In the genomic region with DNA sequence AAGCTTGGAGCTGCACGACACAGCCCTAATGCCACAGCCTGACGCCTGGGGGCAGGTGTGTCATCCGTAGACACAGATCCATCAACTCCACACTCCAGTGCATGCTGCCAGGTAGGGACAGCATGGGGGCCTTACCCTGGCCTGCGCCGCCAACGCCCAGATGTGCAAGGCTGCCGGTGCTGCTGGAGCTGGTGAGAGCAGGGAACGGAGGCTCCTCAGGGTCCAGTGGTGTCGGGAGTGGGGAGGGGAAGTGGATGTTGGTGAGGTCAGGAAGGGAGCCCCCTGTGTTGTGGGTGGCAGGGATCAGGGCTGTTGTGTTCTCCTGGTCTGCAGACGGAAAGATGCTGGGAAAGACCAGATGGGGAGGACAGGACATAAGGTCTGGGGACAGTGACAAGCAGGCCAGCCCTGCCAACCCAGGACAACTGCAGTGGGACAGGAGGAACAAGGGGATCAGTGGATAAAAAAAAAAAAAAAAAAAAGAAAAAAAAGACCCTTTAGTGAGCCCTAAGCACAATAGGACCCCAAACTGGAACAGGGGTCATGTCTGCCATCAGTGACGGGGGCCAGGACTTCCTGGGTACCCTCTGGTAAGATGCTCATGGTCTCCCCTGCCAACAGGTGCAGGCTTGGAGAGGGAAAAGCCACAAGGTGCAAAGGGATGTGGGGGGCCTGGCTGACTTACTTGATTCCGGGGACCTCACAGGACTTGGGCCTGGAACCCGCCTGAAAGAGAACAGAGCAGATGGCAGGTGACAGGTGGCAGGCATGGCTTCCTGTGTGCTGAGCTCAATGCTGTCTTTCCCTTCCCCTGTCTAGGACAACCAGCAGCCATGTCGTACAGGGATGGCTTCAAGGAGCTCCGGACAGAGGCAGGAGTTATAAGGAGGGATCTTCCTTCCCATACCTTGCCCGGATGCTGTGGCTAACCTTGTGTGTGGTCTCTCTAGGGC, we compare ENCODE assay signal across 25 mouse cellular contexts. TPM values are rescaled to one million over a fixed set of nuclear protein-coding genes. Genes with fewer than 3 reads are reported as not detected.
DNase-seq lines count a peak whose midpoint lies in the region; ATAC-seq and TF ChIP-seq lines count a peak whose summit lies in the region.
"Had no signal": no experiment of that assay in that cellular context is flagged by ENCODE, and none has a peak within 500 bp of the region (broad histone marks: within the 10 kb centered on the region; RNA-seq: fewer than 3 reads in every experiment).

No protein-coding gene starts in this region.

- H3K36me3 ChIP-seq in hindbrain, embryonic 10.5 days: peaks cover 13% of the 10 kb centered on the region; the same call in 1 of the 2 replicates
- H3K36me3 ChIP-seq in hindbrain, embryonic 12.5 days: peaks cover 13% of the 10 kb centered on the region; the same call in 1 of the 2 replicates
- H3K36me3 ChIP-seq in megakaryocyte, embryonic 14.5 days (replicated peaks; ENCODE audit: low read length): peaks cover 84% of the 10 kb centered on the region
- H3K36me3 ChIP-seq: stomach, embryonic 15.5 days had no signal

- TF ChIP-seq CTCF in left cerebral cortex, adult 2 months (IDR thresholded peaks at IDR 0.05): no peak

- no peaks in the 10 kb centered on the region for H3K9me3 ChIP-seq in hindbrain, embryonic 10.5 days
- no peaks in the 10 kb centered on the region for H3K9me3 ChIP-seq in hindbrain, embryonic 12.5 days (replicated peaks)
- H3K9me3 ChIP-seq in megakaryocyte, embryonic 14.5 days: no peaks in the 10 kb centered on the region
- H3K9me3 ChIP-seq: embryonic facial prominence, embryonic 10.5 days; forebrain, embryonic 12.5 days; G1E; heart, embryonic 15.5 days; limb, embryonic 12.5 days; liver, embryonic 13.5 days; stomach, embryonic 15.5 days had no signal

- H3K27me3 ChIP-seq in hindbrain, embryonic 10.5 days (ENCODE audit: insufficient read depth, poor library complexity, severe bottlenecking): no peaks in the 10 kb centered on the region
- no peaks in the 10 kb centered on the region for H3K27me3 ChIP-seq in hindbrain, embryonic 12.5 days
- no peaks in the 10 kb centered on the region for H3K27me3 ChIP-seq in megakaryocyte, embryonic 14.5 days (replicated peaks)
- H3K27me3 ChIP-seq: forebrain, embryonic 12.5 days; heart, embryonic 15.5 days; limb, embryonic 12.5 days; liver, embryonic 13.5 days; stomach, embryonic 15.5 days had no signal

- DNase-seq in hindbrain, embryonic 10.5 days (ENCODE audit: low spot score): no peak
- DNase-seq in cerebellum, adult 11-12 months: peak; percentile 95
- peak; percentile 81 to 91 for DNase-seq in cerebellum, postnatal 14 days
- DNase-seq in left cerebral cortex, adult 2 months (ENCODE audit: extremely low spot score in 1 of 2, low spot score in 2 of 2): no peak
- DNase-seq in kidney, postnatal 4 days: no peak
- DNase-seq: adrenal gland, postnatal 10 days; gastrocnemius, postnatal 25 days; heart, adult 2 months; heart, postnatal 4 days; liver, embryonic 13.5 days; lung, embryonic 14.5 days; lung, postnatal 4 days had no signal

- H3K4me3 ChIP-seq in hindbrain, embryonic 10.5 days: no peak overlapping the region
- no peak overlapping the region for H3K4me3 ChIP-seq in hindbrain, embryonic 12.5 days
- peak overlapping the region; percentile 54 for H3K4me3 ChIP-seq in megakaryocyte, embryonic 14.5 days (replicated peaks)
- H3K4me3 ChIP-seq in left cerebral cortex, adult 2 months: no peak overlapping the region
- H3K4me3 ChIP-seq: embryonic facial prominence, embryonic 10.5 days; forebrain, embryonic 12.5 days; heart, adult 2 months; heart, embryonic 15.5 days; limb, embryonic 12.5 days; liver, embryonic 13.5 days; stomach, embryonic 15.5 days had no signal

- WGBS in hindbrain, embryonic 10.5 days: 87% methylated on average over 16 of the region's 16 CpGs
- WGBS in hindbrain, embryonic 12.5 days: 85% methylated on average over 16 of the region's 16 CpGs

- no peaks in the 10 kb centered on the region for H3K4me1 ChIP-seq in hindbrain, embryonic 10.5 days (replicated peaks)
- no peaks in the 10 kb centered on the region; the same call in 1 of the 2 replicates for H3K4me1 ChIP-seq in hindbrain, embryonic 12.5 days
- peaks cover 39% of the 10 kb centered on the region for H3K4me1 ChIP-seq in megakaryocyte, embryonic 14.5 days
- H3K4me1 ChIP-seq: embryonic facial prominence, embryonic 10.5 days; forebrain, embryonic 12.5 days; limb, embryonic 12.5 days; liver, embryonic 13.5 days; stomach, embryonic 15.5 days had no signal

- no peak overlapping the region for H3K9ac ChIP-seq in hindbrain, embryonic 12.5 days
- H3K9ac ChIP-seq: forebrain, embryonic 12.5 days; heart, embryonic 15.5 days; limb, embryonic 12.5 days; liver, embryonic 13.5 days; lung, embryonic 14.5 days; stomach, embryonic 15.5 days had no signal

- intact Hi-C loops in left cerebral cortex, adult 2 months (cut with DNase I): no loop called here

- ATAC-seq in hindbrain, embryonic 12.5 days (ENCODE audit: low FRiP score): no peak
- no peak for ATAC-seq in megakaryocyte, adult 5-6 weeks (ENCODE audit: poor library complexity, severe bottlenecking)
- ATAC-seq: activated CD4-positive, CD25-positive, alpha-beta regulatory T cell, adult 4 months; intestine, postnatal 0 days had no signal

- 0 out of 2 replicates have a peak overlapping the region, but pooled peaks have one; percentile 25 for H3K27ac ChIP-seq in hindbrain, embryonic 10.5 days
- no peak overlapping the region for H3K27ac ChIP-seq in hindbrain, embryonic 12.5 days
- no peak overlapping the region for H3K27ac ChIP-seq in left cerebral cortex, adult 2 months
- H3K27ac ChIP-seq: embryonic facial prominence, embryonic 10.5 days; forebrain, embryonic 12.5 days; heart, adult 2 months; heart, embryonic 15.5 days; kidney, postnatal 0 days; limb, embryonic 12.5 days; liver, embryonic 13.5 days; stomach, embryonic 15.5 days had no signal

- H3K4me2 ChIP-seq in hindbrain, embryonic 12.5 days (replicated peaks): no peak overlapping the region
- H3K4me2 ChIP-seq: forebrain, embryonic 12.5 days; heart, embryonic 15.5 days; limb, embryonic 12.5 days; liver, embryonic 13.5 days; lung, embryonic 14.5 days; midbrain, embryonic 11.5 days; stomach, embryonic 15.5 days had no signal

RNA-seq across cellular contexts. Expression of a gene that starts 24.5 kb away (rescaled TPM):
- polyA plus RNA-seq in hindbrain, embryonic 10.5 days (2016; fragmentation: Nextera tagmentation; extraction: Ambion mirVana): 0.27 and 0.38 TPM in 2 replicates
- polyA plus RNA-seq in hindbrain, embryonic 12.5 days (2016; fragmentation: Nextera tagmentation; extraction: Ambion mirVana): 1.2 and 3.0 TPM in 2 replicates
- polyA plus RNA-seq in megakaryocyte, embryonic 14.5 days (2012; ENCODE audit: insufficient read depth, low replicate concordance): 0.27 TPM in 1 of 2 replicates, not detected in the other
- total RNA-seq in megakaryocyte, adult 5-6 weeks (2015): not detected in 2 replicates
- 0.12 TPM in 1 of 2 replicates, not detected in the other for total RNA-seq in megakaryocyte, adult 5-6 weeks (2017)
- under 1 TPM; 0.32 to 0.33 TPM for total RNA-seq in left cerebral cortex, adult 2 months (2021)
- total RNA-seq: G1E had no signal
- polyA plus RNA-seq: midbrain, embryonic 11.5 days had no signal

RNA-seq across cellular contexts. Expression of a gene that starts 41.5 kb away (rescaled TPM):
- polyA plus RNA-seq in hindbrain, embryonic 10.5 days (2016; fragmentation: Nextera tagmentation; extraction: Ambion mirVana): 14.8 and 16.7 TPM in 2 replicates
- 24.6 and 27.1 TPM in 2 replicates for polyA plus RNA-seq in hindbrain, embryonic 12.5 days (2016; fragmentation: Nextera tagmentation; extraction: Ambion mirVana)
- 17.9 and 34.0 TPM in 2 replicates for polyA plus RNA-seq in megakaryocyte, embryonic 14.5 days (2012; ENCODE audit: insufficient read depth, low replicate concordance)
- total RNA-seq in megakaryocyte, adult 5-6 weeks (2015): 2.7 and 3.9 TPM in 2 replicates
- total RNA-seq in megakaryocyte, adult 5-6 weeks (2017): 2.2 TPM in 2 replicates
- 100 to 1,000 TPM; 134 to 153 TPM for total RNA-seq in left cerebral cortex, adult 2 months (2021)

RNA-seq across cellular contexts. Expression of a gene that starts 44.8 kb away (rescaled TPM):
- 19.0 and 25.0 TPM in 2 replicates for polyA plus RNA-seq in hindbrain, embryonic 10.5 days (2016; fragmentation: Nextera tagmentation; extraction: Ambion mirVana)
- polyA plus RNA-seq in hindbrain, embryonic 12.5 days (2016; fragmentation: Nextera tagmentation; extraction: Ambion mirVana): 34.2 and 34.3 TPM in 2 replicates
- polyA plus RNA-seq in megakaryocyte, embryonic 14.5 days (2012; ENCODE audit: insufficient read depth, low replicate concordance): 75.0 and 100 TPM in 2 replicates
- total RNA-seq in megakaryocyte, adult 5-6 weeks (2015): 10.9 and 11.7 TPM in 2 replicates
- total RNA-seq in megakaryocyte, adult 5-6 weeks (2017): 24.4 and 30.7 TPM in 2 replicates
- total RNA-seq in left cerebral cortex, adult 2 months (2021): 10 to 100 TPM; 66.0 to 70.0 TPM

Comparison
In these comparisons a context has a peak if more than half of its experiments do, and no peak if none do; other contexts are left out.
1. DNase-seq: peak in cerebellum, adult 11-12 months (single experiment) and cerebellum, postnatal 14 days (2 of 2); none in hindbrain, embryonic 10.5 days (single experiment), left cerebral cortex, adult 2 months (0 of 2) and kidney, postnatal 4 days (0 of 2).